Mouse (Mus musculus) thymus, adult 2 months (tissue): ENCODE results near the gene Tgfb1i1.

Experiments used
- CTCF ChIP-seq: fragments of 200-500 bp; IDR thresholded peaks from 2 replicates; pipeline ENCODE4 v1.5.1; 2012; ENCODE audit warnings: mild to moderate bottlenecking, control low read depth, low read length, moderate library complexity, borderline replicate concordance; ENCODE audit not compliant: control insufficient read depth, poor library complexity, insufficient read depth; ENCODE audit errors: extremely low read depth
- POLR2A ChIP-seq: fragments of 200-500 bp; IDR thresholded peaks from 2 replicates; pipeline ENCODE4 v1.6.1; 2012; ENCODE audit warnings: mild to moderate bottlenecking, low read length, control low read depth, moderate library complexity; ENCODE audit not compliant: control insufficient read depth, poor library complexity, insufficient read depth; ENCODE audit errors: extremely low read depth

- TF ChIP-seq POLR2A (no peak), CTCF (no peak)
Measured at GRCm38 (mm10) chr7:128201607-128202006, 45.0 kb upstream of the Tgfb1i1 start.
